Mouse (Mus musculus): Measurements from ENCODE around the gene Gm12216. TPM values are rescaled to one million over a fixed set of nuclear protein-coding genes. Genes with fewer than 3 reads are reported as not detected.

Gene Gm12216
- polyA plus RNA-seq, 1 experiment from 2014 or later, result 0.51 TPM

DNA sequence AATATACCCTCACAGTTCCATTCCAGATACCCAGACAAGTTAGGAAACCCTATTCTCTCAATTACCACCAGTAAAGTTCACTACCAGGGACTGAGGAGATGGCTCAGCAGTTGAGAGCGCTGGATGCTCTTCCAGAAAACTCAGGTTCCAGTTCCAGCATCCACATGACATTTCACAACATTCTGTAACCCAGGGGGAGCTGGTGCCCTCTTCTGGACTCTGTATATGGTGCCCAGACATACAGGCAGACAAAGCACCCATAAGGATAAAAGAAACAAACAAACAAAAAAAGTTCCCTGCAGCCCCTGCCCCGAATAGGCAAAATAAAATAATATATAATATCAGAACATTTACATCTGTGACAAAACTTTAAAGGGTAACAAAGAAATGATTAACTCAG, 124.6 kb downstream of the Gm12216 start:
- WGBS, result 78% methylated on average over 2 of the region's 2 CpGs
- DNase-seq (ENCODE audit: low spot score), result no peak
- H3K4me3 ChIP-seq (ENCODE audit: low read depth, low read length), result no peak overlapping the region

DNA sequence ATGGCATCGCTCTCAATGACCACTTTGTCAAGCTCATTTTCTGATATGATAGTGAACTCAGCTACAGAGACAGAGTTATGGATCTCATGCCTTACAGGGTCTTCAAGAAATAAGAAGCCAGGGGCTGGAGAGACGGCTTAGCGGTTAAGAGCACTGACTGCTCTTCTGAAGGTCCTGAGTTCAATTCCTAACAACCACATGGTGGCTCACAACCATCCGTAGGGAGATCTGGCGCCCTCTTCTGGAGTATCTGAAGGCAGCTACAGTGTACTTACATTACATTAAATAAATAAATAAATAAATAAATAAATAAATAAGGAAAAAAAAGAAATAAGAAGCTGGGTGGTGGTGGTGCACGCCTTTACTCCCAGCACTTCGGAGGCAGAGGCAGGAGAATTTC, 125.2 kb downstream of the Gm12216 start:
- no peak overlapping the region for H3K4me3 ChIP-seq (ENCODE audit: low read depth, low read length)
- H3K9me3 ChIP-seq (ENCODE audit: control insufficient read depth, low read length), result no peaks in the 10 kb centered on the region
- no peaks in the 10 kb centered on the region for H3K36me3 ChIP-seq (ENCODE audit: control insufficient read depth, insufficient read depth, low read length)
- 80% methylated on average over 7 of the region's 7 CpGs for WGBS
- no peaks in the 10 kb centered on the region for H3K4me1 ChIP-seq (replicated peaks; ENCODE audit: control insufficient read depth, insufficient read depth, low read length)
- H3K4me2 ChIP-seq, result no peak overlapping the region
- ATAC-seq (replicated peaks; ENCODE audit: low FRiP score) (no peak), DNase-seq (ENCODE audit: low spot score) (no peak)
- H3K27ac ChIP-seq (ENCODE audit: low read depth, low read length), result no peak overlapping the region
- no peaks in the 10 kb centered on the region for H3K27me3 ChIP-seq (replicated peaks; ENCODE audit: control insufficient read depth, insufficient read depth, low read length)
- no peak overlapping the region for H3K9ac ChIP-seq (ENCODE audit: low read depth, low read length)

More for the DNA sequence above, 124.6 kb downstream of the Gm12216 start:
- H3K9me3 ChIP-seq (ENCODE audit: control insufficient read depth, low read length), result no peaks in the 10 kb centered on the region
- H3K4me2 ChIP-seq, result no peak overlapping the region
- no peak for ATAC-seq (replicated peaks; ENCODE audit: low FRiP score)
- no peak overlapping the region for H3K27ac ChIP-seq (ENCODE audit: low read depth, low read length)
- no peak overlapping the region for H3K9ac ChIP-seq (ENCODE audit: low read depth, low read length)
- H3K36me3 ChIP-seq (ENCODE audit: control insufficient read depth, insufficient read depth, low read length), result no peaks in the 10 kb centered on the region
- H3K27me3 ChIP-seq (replicated peaks; ENCODE audit: control insufficient read depth, insufficient read depth, low read length), result no peaks in the 10 kb centered on the region
- H3K4me1 ChIP-seq (replicated peaks; ENCODE audit: control insufficient read depth, insufficient read depth, low read length), result no peaks in the 10 kb centered on the region

Small RNAs within 50 kb of the gene (microRNA-seq; reads per million reads assigned to microRNA genes)
- not detected for gene Mir7671 (ENCODE audit: borderline number of aligned reads)

Other genes with a start within 250 kb of the Gm12216 start
- gene Il4, start 240.6 kb downstream of the Gm12216 start, polyA plus RNA-seq (2014; fragmentation: Nextera tagmentation; extraction: Ambion mirVana), result 1.9 and 3.2 TPM in 2 replicates
- gene Il13, start 224.6 kb downstream of the Gm12216 start, polyA plus RNA-seq (2014; fragmentation: Nextera tagmentation; extraction: Ambion mirVana), result not detected in 2 replicates
- gene Rad50, start 151.9 kb downstream of the Gm12216 start, polyA plus RNA-seq (2014; fragmentation: Nextera tagmentation; extraction: Ambion mirVana), result 36.4 and 37.5 TPM in 2 replicates
- gene Il5, start 138.5 kb downstream of the Gm12216 start, polyA plus RNA-seq (2014; fragmentation: Nextera tagmentation; extraction: Ambion mirVana), result not detected in 2 replicates
- gene Irf1, start 89.2 kb downstream of the Gm12216 start, polyA plus RNA-seq (2014; fragmentation: Nextera tagmentation; extraction: Ambion mirVana), result 8.4 and 8.7 TPM in 2 replicates
- not detected in 2 replicates for gene Gm17334, start 86.1 kb downstream of the Gm12216 start, polyA plus RNA-seq (2014; fragmentation: Nextera tagmentation; extraction: Ambion mirVana)
- gene Slc22a5, start 32.4 kb upstream of the Gm12216 start, polyA plus RNA-seq (2014; fragmentation: Nextera tagmentation; extraction: Ambion mirVana), result 4.4 and 4.8 TPM in 2 replicates
- 1.3 and 2.1 TPM in 2 replicates for gene Slc22a21, start 121.1 kb upstream of the Gm12216 start, polyA plus RNA-seq (2014; fragmentation: Nextera tagmentation; extraction: Ambion mirVana)
- 20.6 and 21.5 TPM in 2 replicates for gene Slc22a4, start 168.8 kb upstream of the Gm12216 start, polyA plus RNA-seq (2014; fragmentation: Nextera tagmentation; extraction: Ambion mirVana)
- 13.1 and 13.2 TPM in 2 replicates for gene Pdlim4, start 209.8 kb upstream of the Gm12216 start, polyA plus RNA-seq (2014; fragmentation: Nextera tagmentation; extraction: Ambion mirVana)
- 24.3 and 25.7 TPM in 2 replicates for gene P4ha2, start 240.8 kb upstream of the Gm12216 start, polyA plus RNA-seq (2014; fragmentation: Nextera tagmentation; extraction: Ambion mirVana)

Data from liver, embryonic 11.5 days (tissue).